Mouse (Mus musculus) right cerebral cortex, postnatal 25 days (tissue): ENCODE measurements around the gene Lsm14b.

Experiments
- DNase-seq: peaks from one replicate; pipeline ENCODE4 v3.0.0; 2022

The Lsm14b gene

GRCm38 (mm10) chr2:180024401-180025098 is at the start of gene Lsm14b:
TSS of gene Lsm14b (plus strand) at chr2:180024987.
- DNase-seq = peak; percentile 99

- DNase-seq = peak; percentile 35
Measured at GRCm38 (mm10) chr2:179975851-179976250, 48.9 kb upstream of the Lsm14b start.

- DNase-seq = no peak
Measured at GRCm38 (mm10) chr2:179976295-179976627, 48.5 kb upstream of the Lsm14b start.

- DNase-seq = peak; percentile 91
Measured at GRCm38 (mm10) chr2:179976628-179977343, 48.0 kb upstream of the Lsm14b start, which contains the start of gene Taf4. TSS of gene Taf4 (minus strand) at chr2:179976646.

GRCm38 (mm10) chr2:179977344-179978025 is 47.3 kb upstream of the Lsm14b start:
- DNase-seq = peak; percentile 25

GRCm38 (mm10) chr2:179978250-179978649 is 46.5 kb upstream of the Lsm14b start:
- no peak for DNase-seq

GRCm38 (mm10) chr2:179979836-179980235 is 45.0 kb upstream of the Lsm14b start:
- DNase-seq = no peak

GRCm38 (mm10) chr2:179980616-179981015 is 44.2 kb upstream of the Lsm14b start:
- DNase-seq = no peak

GRCm38 (mm10) chr2:179982715-179983114 is 42.1 kb upstream of the Lsm14b start:
- no peak for DNase-seq

- no peak for DNase-seq
Measured at GRCm38 (mm10) chr2:179984830-179985229, 40.0 kb upstream of the Lsm14b start.

- no peak for DNase-seq
Measured at GRCm38 (mm10) chr2:179985695-179986094, 39.1 kb upstream of the Lsm14b start.

GRCm38 (mm10) chr2:179986437-179987022 is 38.3 kb upstream of the Lsm14b start:
- DNase-seq = no peak

- DNase-seq = no peak
Measured at GRCm38 (mm10) chr2:179989098-179989497, 35.7 kb upstream of the Lsm14b start.

GRCm38 (mm10) chr2:179993071-179993470 is 31.7 kb upstream of the Lsm14b start:
- DNase-seq = no peak

- DNase-seq = no peak
Measured at GRCm38 (mm10) chr2:179998431-179998830, 26.4 kb upstream of the Lsm14b start.

- DNase-seq = no peak
Measured at GRCm38 (mm10) chr2:180001635-180002034, 23.2 kb upstream of the Lsm14b start.

GRCm38 (mm10) chr2:180005656-180006351 is 19.0 kb upstream of the Lsm14b start:
- DNase-seq = no peak

GRCm38 (mm10) chr2:180006352-180007017 is 18.3 kb upstream of the Lsm14b start:
- no peak for DNase-seq

- no peak for DNase-seq
Measured at GRCm38 (mm10) chr2:180010686-180011085, 14.1 kb upstream of the Lsm14b start.

GRCm38 (mm10) chr2:180011370-180011769 is 13.4 kb upstream of the Lsm14b start:
- DNase-seq = no peak

- DNase-seq = no peak
Measured at GRCm38 (mm10) chr2:180013686-180014085, 11.1 kb upstream of the Lsm14b start.

- no peak for DNase-seq
Measured at GRCm38 (mm10) chr2:180017632-180018031, 7.2 kb upstream of the Lsm14b start.
